Mouse (Mus musculus) G1E (cell line): ENCODE measurements around the gene Morc1.

Experiments
- CTCF ChIP-seq: IDR thresholded peaks from 2 replicates; pipeline ENCODE4 v1.5.1; 2012; ENCODE audit warnings: low read depth, low read length, inconsistent platforms, mixed read lengths
- GATA1 ChIP-seq: IDR thresholded peaks from 2 replicates; pipeline ENCODE4 v1.6.1; 2012; ENCODE audit warnings: borderline replicate concordance, low read length, inconsistent platforms, mixed read lengths
- GATA2 ChIP-seq: IDR thresholded peaks from 2 replicates; pipeline ENCODE4 v1.6.1; 2012; ENCODE audit warnings: low read depth, low read length, inconsistent platforms, borderline replicate concordance
- POLR2AphosphoS5 ChIP-seq: IDR thresholded peaks from 2 replicates; pipeline ENCODE4 v1.6.1; 2012; ENCODE audit warnings: low read depth, low read length, inconsistent platforms; ENCODE audit not compliant: insufficient replicate concordance
- TAL1 ChIP-seq: conservative IDR thresholded peaks from 2 replicates; pipeline ENCODE4 v1.6.1; 2012; ENCODE audit warnings: low read depth, low read length, inconsistent platforms, mixed read lengths

DNA sequence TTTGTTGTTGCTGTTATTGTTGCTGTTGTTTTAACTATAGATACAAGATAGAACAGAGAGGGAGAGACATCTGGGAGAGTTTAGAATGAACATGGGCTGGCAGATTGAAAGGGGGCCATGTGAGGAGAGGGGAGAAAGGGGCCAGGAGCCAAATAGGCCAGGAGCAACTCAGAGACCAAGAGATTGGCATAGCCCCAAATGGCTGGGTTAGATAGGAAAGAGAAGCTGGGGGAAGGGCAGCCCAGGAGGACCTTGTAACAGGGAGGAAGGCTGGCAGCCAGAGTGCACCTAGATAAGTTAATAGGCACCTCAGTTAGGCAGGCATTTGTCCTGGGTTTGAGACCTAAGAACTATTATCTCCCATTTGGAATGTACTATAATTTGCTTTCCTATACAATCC, 6.4 kb downstream of the Morc1 start:
- no peak for TF ChIP-seq CTCF
- no peak for TF ChIP-seq GATA2
- no peak for TF ChIP-seq GATA1
- TF ChIP-seq TAL1 = no peak
- no peak for TF ChIP-seq POLR2AphosphoS5
